Mouse (Mus musculus) CH12.LX (cell line): Measurements from ENCODE around the gene Dennd5b. TPM values are rescaled to one million over a fixed set of nuclear protein-coding genes. Genes with fewer than 3 reads are reported as not detected.

Experiments
- DNase-seq: peaks from one replicate; pipeline ENCODE4 v3.0.0-alpha.2; 2013; ENCODE audit errors: extremely low read depth
- H3K27ac ChIP-seq: 2 replicates; pipeline ENCODE4 v1.5.1; 2012; ENCODE audit warnings: low read depth, mild to moderate bottlenecking, control low read depth, moderate library complexity; ENCODE audit not compliant: insufficient read depth
- H3K27me3 ChIP-seq: replicated peaks from 2 replicates; pipeline ENCODE3; 2012; ENCODE audit warnings: inconsistent platforms
- H3K36me3 ChIP-seq, 2 experiments: replicated peaks in 1 of 2; 2 replicates each; pipeline versions ENCODE3 to v1.6.1; 2012; ENCODE audit warnings: inconsistent platforms in 1 of 2, low read length in 1 of 2, mild to moderate bottlenecking in 1 of 2, mixed read lengths in 1 of 2, moderate library complexity in 1 of 2; ENCODE audit not compliant: control insufficient read depth in 1 of 2, insufficient read depth in 1 of 2
- H3K4me1 ChIP-seq, 2 experiments: 2 replicates each; pipeline ENCODE4 v1.6.1; 2012; ENCODE audit warnings: inconsistent platforms in 1 of 2, moderate library complexity in 1 of 2; ENCODE audit not compliant: insufficient read depth in 2 of 2, control insufficient read depth in 1 of 2
- H3K4me2 ChIP-seq: 2 replicates; pipeline ENCODE4 v1.6.1; 2012; ENCODE audit warnings: low read depth, mild to moderate bottlenecking, control low read depth; ENCODE audit not compliant: poor library complexity, insufficient read depth, severe bottlenecking
- H3K4me3 ChIP-seq, 3 experiments: fragments of 150-350 bp in 1 of 3; sonication (generic) in 1 of 3; replicated peaks in 1 of 3; 2 replicates each; pipeline versions ENCODE3 to v1.5.1; 2011 to 2012; ENCODE audit warnings: low read depth in 2 of 3, low read length in 2 of 3, mild to moderate bottlenecking in 2 of 3, moderate library complexity in 2 of 3, control low read depth in 1 of 3, improper control_type of control experiment in 1 of 3, inconsistent platforms in 1 of 3, mixed read lengths in 1 of 3; ENCODE audit not compliant: poor library complexity in 1 of 3
- H3K79me2 ChIP-seq: replicated peaks from 2 replicates; pipeline ENCODE4 v1.6.1; 2012; ENCODE audit warnings: mild to moderate bottlenecking, moderate library complexity; ENCODE audit not compliant: control insufficient read depth, poor library complexity, insufficient read depth, severe bottlenecking; ENCODE audit errors: extremely low read depth
- H3K9ac ChIP-seq: 2 replicates; pipeline ENCODE4 v1.6.1; 2012; ENCODE audit warnings: low read depth, mild to moderate bottlenecking, control low read depth, moderate library complexity; ENCODE audit not compliant: insufficient read depth
- H3K9me3 ChIP-seq: replicated peaks from 2 replicates; pipeline ENCODE3; 2012; ENCODE audit warnings: low read length, inconsistent platforms, mixed read lengths
- CHD1 ChIP-seq: IDR thresholded peaks from 2 replicates; pipeline ENCODE4 v1.6.1; 2012; ENCODE audit warnings: low read depth, low read length, improper control_type of control experiment, inconsistent platforms
- CHD2 ChIP-seq: IDR thresholded peaks from 2 replicates; pipeline ENCODE4 v1.6.1; 2011; ENCODE audit warnings: low read length, improper control_type of control experiment
- ELF1 ChIP-seq: IDR thresholded peaks from 2 replicates; pipeline ENCODE4 v1.6.1; 2014; ENCODE audit warnings: low read depth, mild to moderate bottlenecking, inconsistent platforms, low read length, improper control_type of control experiment
- HCFC1 ChIP-seq: IDR thresholded peaks from 2 replicates; pipeline ENCODE4 v1.6.1; 2012; ENCODE audit warnings: low read depth, mild to moderate bottlenecking, inconsistent platforms, low read length, improper control_type of control experiment
- JUND ChIP-seq: conservative IDR thresholded peaks from 2 replicates; pipeline ENCODE4 v1.6.1; 2011; ENCODE audit warnings: low read depth, low read length, improper control_type of control experiment
- KAT2A ChIP-seq: IDR thresholded peaks from 2 replicates; pipeline ENCODE4 v1.6.1; 2012; ENCODE audit warnings: low read length, improper control_type of control experiment, inconsistent platforms; ENCODE audit not compliant: insufficient replicate concordance
- MXI1 ChIP-seq: IDR thresholded peaks from 2 replicates; pipeline ENCODE4 v1.6.1; 2011; ENCODE audit warnings: mild to moderate bottlenecking, low read depth, low read length, improper control_type of control experiment
- MYC ChIP-seq: IDR thresholded peaks from 2 replicates; pipeline ENCODE4 v1.6.1; 2011; ENCODE audit warnings: low read depth, mild to moderate bottlenecking, improper control_type of control experiment, low read length
- NELFE ChIP-seq: IDR thresholded peaks from 2 replicates; pipeline ENCODE4 v1.6.1; 2011; ENCODE audit warnings: low read depth, low read length, improper control_type of control experiment
- NRF1 ChIP-seq: IDR thresholded peaks from 2 replicates; pipeline ENCODE4 v1.6.1; 2014; ENCODE audit warnings: low read depth, mild to moderate bottlenecking, inconsistent platforms, low read length, improper control_type of control experiment, moderate library complexity
- PAX5 ChIP-seq: IDR thresholded peaks from 2 replicates; pipeline ENCODE4 v1.6.1; 2012; ENCODE audit warnings: low read length, inconsistent platforms, mixed read lengths
- RAD21 ChIP-seq: IDR thresholded peaks from 2 replicates; pipeline ENCODE4 v1.6.1; 2011; ENCODE audit warnings: low read depth, mild to moderate bottlenecking, low read length, improper control_type of control experiment, moderate library complexity
- RCOR1 ChIP-seq: conservative IDR thresholded peaks from 2 replicates; pipeline ENCODE4 v1.6.1; 2012; ENCODE audit warnings: low read depth, mild to moderate bottlenecking, inconsistent platforms, low read length, improper control_type of control experiment
- SIN3A ChIP-seq: IDR thresholded peaks from 2 replicates; pipeline ENCODE4 v1.6.1; 2012; ENCODE audit warnings: low read length, improper control_type of control experiment, inconsistent platforms
- TCF12 ChIP-seq: IDR thresholded peaks from 2 replicates; pipeline ENCODE4 v1.6.1; 2014; ENCODE audit warnings: low read depth, mild to moderate bottlenecking, inconsistent platforms, low read length, improper control_type of control experiment
- UBTF ChIP-seq: IDR thresholded peaks from 2 replicates; pipeline ENCODE4 v1.6.1; 2012; ENCODE audit warnings: low read depth, mild to moderate bottlenecking, inconsistent platforms, low read length, improper control_type of control experiment, moderate library complexity
- ZKSCAN1 ChIP-seq: IDR thresholded peaks from 2 replicates; pipeline ENCODE4 v1.6.1; 2012; ENCODE audit warnings: low read depth, inconsistent platforms, low read length, improper control_type of control experiment, borderline replicate concordance
- ZMIZ1 ChIP-seq: IDR thresholded peaks from 2 replicates; pipeline ENCODE4 v1.6.1; 2012; ENCODE audit warnings: low read depth, mild to moderate bottlenecking, inconsistent platforms, low read length, improper control_type of control experiment
- dilution Hi-C: fragments of 300-500 bp; cut with MboI; formaldehyde crosslinking; loops from 2 replicates; pipeline ENCODE4 v1.14.3; 2020; ENCODE audit warnings: low sequenced_read_pairs; ENCODE audit not compliant: extremely low pct_unique_long_range_greater_than_20kb, extremely low pct_ligation_motif_present
- in situ Hi-C: fragments of 300-500 bp; cut with MboI; formaldehyde crosslinking; loops from 3 replicates; pipeline ENCODE4 v1.14.3; 2019; ENCODE audit warnings: low sequenced_read_pairs, low pct_ligation_motif_present, low pct_unique_long_range_greater_than_20kb, mixed read lengths
- polyA plus RNA-seq: library from polyadenylated mRNA; unstranded; fragments of >175 nt; gene quantifications from 2 replicates; pipeline ENCODE4 v1.2.1, GENCODE M21; 2012; ENCODE audit warnings: low read depth; ENCODE audit not compliant: insufficient read length
- total RNA-seq, 2 experiments: library from RNA; depleted of rRNA; stranded (reverse); fragments of 300-350 nt in 1 of 2; fragments of >200 nt in 1 of 2; gene quantifications; 2 replicates each; pipeline ENCODE4 v1.2.3; 2012 to 2014

Dennd5b gene
- total and polyA plus RNA-seq, 3 experiments: 1.6 to 3.1 (median 2.2) TPM

DNA sequence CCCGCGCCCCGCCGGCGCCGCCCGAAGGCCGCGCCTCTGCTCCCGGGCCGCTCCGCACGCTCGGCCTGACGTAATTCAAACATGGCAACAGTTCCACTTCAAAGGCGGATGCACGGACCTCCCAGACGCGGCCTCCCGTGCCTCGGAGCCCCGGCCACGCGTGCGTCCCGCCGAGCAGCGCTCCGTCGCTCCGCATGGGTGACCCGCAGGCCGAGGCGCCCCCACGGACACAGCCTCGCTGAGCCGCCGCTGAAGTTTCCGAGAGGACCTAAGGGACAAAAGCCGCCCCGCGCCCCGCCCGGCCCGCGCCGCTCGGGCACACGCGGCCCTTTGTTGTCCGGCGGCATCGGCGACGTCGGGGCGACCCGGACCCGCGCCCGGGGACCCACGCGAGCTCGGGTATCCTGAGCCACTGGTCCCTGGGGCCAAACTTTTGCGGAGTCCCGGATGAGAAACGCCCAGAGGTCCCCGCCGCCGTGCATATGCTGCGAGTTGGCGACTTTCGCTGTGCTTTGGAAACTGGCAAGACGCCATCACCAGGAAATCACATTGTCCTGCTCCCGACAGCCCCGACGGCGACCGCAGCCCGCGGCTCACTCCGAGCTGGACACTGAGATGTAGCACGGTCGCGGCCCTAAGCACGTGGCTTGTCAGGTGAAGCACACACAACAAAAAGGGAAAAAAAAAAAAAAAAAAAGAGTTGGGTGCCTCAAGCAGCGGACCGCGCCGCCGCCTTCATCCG lies 156.5 kb downstream of the Dennd5b start (continued):
- peak; percentile 31; the same call in 1 of the 2 replicates for TF ChIP-seq TCF12
- TF ChIP-seq JUND: no peak
- TF ChIP-seq KAT2A: 0 out of 2 replicates have a peak, but pooled peaks have one; percentile 20
- no peak for TF ChIP-seq MYC
- TF ChIP-seq ZKSCAN1: no peak

DNA sequence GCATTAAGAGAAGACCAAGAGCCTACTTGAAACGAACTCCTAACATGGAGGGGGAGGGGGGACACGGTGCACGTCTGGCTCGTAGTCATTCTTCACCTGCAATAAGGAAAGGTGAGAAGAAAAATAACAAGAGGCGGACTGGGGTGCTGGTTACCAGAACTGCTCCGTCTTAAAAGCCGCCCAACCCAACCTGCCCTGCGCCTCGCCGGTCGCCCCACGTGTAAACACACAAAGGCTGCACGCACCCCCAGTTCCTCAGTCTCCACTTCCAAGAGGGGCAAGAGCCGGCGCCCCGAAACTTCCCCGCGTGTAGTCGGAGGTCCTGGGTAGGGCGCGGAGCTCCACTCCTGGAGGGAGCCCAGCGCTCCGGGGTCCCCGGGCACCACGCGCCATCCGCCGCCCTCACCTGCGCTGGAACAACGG lies 157.1 kb downstream of the Dennd5b start:
- peak overlapping the region; percentile 73; the same call in 1 of the 2 replicates for H3K27ac ChIP-seq
- no peaks in the 10 kb centered on the region for H3K9me3 ChIP-seq
- peaks cover 58% of the 10 kb centered on the region for H3K79me2 ChIP-seq
- TF ChIP-seq ELF1 (no peak), HCFC1 (no peak), CHD1 (no peak; the same call in 1 of the 2 replicates), MYC (peak; percentile 14; the same call in 1 of the 2 replicates), MXI1 (peak; percentile 59; the same call in 1 of the 2 replicates), NRF1 (no peak)
- H3K36me3 ChIP-seq: peaks cover 0 to 20% of the 10 kb centered on the region in 2 experiments
- H3K27me3 ChIP-seq: no peaks in the 10 kb centered on the region
- peak overlapping the region; percentile 91 for H3K9ac ChIP-seq
- in situ Hi-C loops: loop anchor here (25.0 kb wide), 1 partner anchor 168 kb away; the partner anchor contains the start of gene Dennd5b
- no peak for DNase-seq
- H3K4me3 ChIP-seq: peak overlapping the region; percentile 94 to 98 (median 95)
- dilution Hi-C loops: no loop called here
- peak overlapping the region; percentile 87 for H3K4me2 ChIP-seq
- H3K4me1 ChIP-seq: peaks cover 4 to 37% of the 10 kb centered on the region in 2 experiments; a peak in 3 of 4 replicates

DNA sequence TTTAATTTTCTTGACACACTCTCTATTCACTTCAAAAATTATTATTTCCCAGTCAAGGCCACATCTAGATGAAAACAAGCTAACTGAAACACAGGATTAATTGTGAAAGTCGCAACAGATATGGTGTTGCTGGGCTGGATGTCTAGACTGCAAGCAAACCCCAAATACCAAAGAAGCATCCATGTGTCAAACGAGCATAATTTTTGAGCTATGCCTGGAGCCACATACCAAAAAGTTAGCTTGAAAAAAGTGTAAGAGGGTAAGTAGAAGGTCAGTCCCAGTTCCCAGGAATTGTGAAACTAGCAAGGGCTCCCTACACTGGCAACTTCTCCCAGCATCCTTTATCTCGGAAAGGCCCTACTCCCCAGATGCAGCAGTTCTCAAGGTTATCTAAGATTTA lies 157.8 kb downstream of the Dennd5b start:
- H3K27ac ChIP-seq: no peak overlapping the region
- no peak for TF ChIP-seq PAX5
- TF ChIP-seq RCOR1: no peak
- no peak for TF ChIP-seq JUND
- no peak for TF ChIP-seq SIN3A
- TF ChIP-seq ZMIZ1: no peak
- no peak for TF ChIP-seq UBTF
- no peak for TF ChIP-seq NELFE
- TF ChIP-seq RAD21: no peak
- TF ChIP-seq CHD2: no peak
- H3K36me3 ChIP-seq: peaks cover 0 to 26% of the 10 kb centered on the region in 2 experiments
- H3K27me3 ChIP-seq: no peaks in the 10 kb centered on the region
- dilution Hi-C loops: no loop called here
- no peaks in the 10 kb centered on the region for H3K9me3 ChIP-seq
- DNase-seq: no peak
- H3K4me2 ChIP-seq: peak overlapping the region; percentile 87
- peaks cover 65% of the 10 kb centered on the region for H3K79me2 ChIP-seq
- H3K4me3 ChIP-seq: peak overlapping the region; percentile 94 to 98 (median 95)
- in situ Hi-C loops: loop anchor here (25.0 kb wide), 1 partner anchor 169 kb away; the partner anchor contains the start of gene Dennd5b
- peak overlapping the region; percentile 91 for H3K9ac ChIP-seq
- H3K4me1 ChIP-seq: peaks cover 4 to 43% of the 10 kb centered on the region in 2 experiments; a peak in 3 of 4 replicates
